8 mouse cellular contexts compared by ENCODE assay signal in the genomic region with DNA sequence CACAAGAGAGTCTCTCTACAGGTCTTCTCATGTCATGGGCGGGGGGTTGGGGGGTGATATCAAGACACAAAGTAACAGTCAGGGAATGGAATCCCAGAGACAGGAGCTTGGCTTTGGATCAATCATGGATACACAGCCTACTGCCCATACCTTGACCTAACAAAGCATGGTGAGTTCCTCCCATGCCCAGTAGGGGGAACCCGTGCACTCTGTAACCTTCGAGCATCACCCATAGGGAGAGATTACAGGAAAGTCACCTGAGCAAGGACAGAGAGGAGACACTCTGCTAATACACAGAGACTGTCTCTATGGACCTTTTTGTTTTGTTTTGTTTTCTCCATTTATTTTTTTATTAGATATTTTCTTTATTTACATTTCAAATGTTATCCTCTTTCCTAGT. TPM values are rescaled to one million over a fixed set of nuclear protein-coding genes. Genes with fewer than 3 reads are reported as not detected.
DNase-seq lines count a peak whose midpoint lies in the region; ATAC-seq lines count a peak whose summit lies in the region.

No protein-coding gene starts in this region.

- peak; percentile 35 for DNase-seq in gastrocnemius, adult 18-20 months (ENCODE audit: low spot score)
- no peak for DNase-seq in gastrocnemius, postnatal 25 days
- DNase-seq in cerebellum, adult 11-12 months, result peak; percentile 87
- peak; percentile 38 to 64 for DNase-seq in frontal cortex, postnatal 14 days (ENCODE audit: low spot score in 2 of 2)
- peak; percentile 51 to 55 for DNase-seq in left cerebral cortex, postnatal 36 days (ENCODE audit: low spot score in 2 of 2)
- DNase-seq in spleen, postnatal 4 days (ENCODE audit: low spot score in 2 of 2), result peak; percentile 80 to 90

- H3K4me2 ChIP-seq in intestine, embryonic 16.5 days (ENCODE audit: low read depth, low read length), result no peak overlapping the region
- no peak overlapping the region for H3K4me2 ChIP-seq in midbrain, embryonic 16.5 days (ENCODE audit: low read length)

- no peak overlapping the region for H3K4me3 ChIP-seq in intestine, embryonic 16.5 days (ENCODE audit: low read length)
- no peak overlapping the region for H3K4me3 ChIP-seq in midbrain, embryonic 16.5 days (ENCODE audit: low read depth, low read length)

- H3K9ac ChIP-seq in intestine, embryonic 16.5 days (ENCODE audit: low read depth, low read length), result no peak overlapping the region
- no peak overlapping the region for H3K9ac ChIP-seq in midbrain, embryonic 16.5 days (ENCODE audit: low read depth, low read length)

- intact Hi-C loops in left cerebral cortex, postnatal 36 days (cut with DNase I), result loop anchor here (10.0 kb wide), 1 partner anchor 147 kb away; no protein-coding TSS in a partner anchor

- no peaks in the 10 kb centered on the region for H3K9me3 ChIP-seq in intestine, embryonic 16.5 days (ENCODE audit: control insufficient read depth, low read length)
- H3K9me3 ChIP-seq in midbrain, embryonic 16.5 days (replicated peaks; ENCODE audit: control insufficient read depth, low read length, poor library complexity, severe bottlenecking), result no peaks in the 10 kb centered on the region

- no peak overlapping the region for H3K27ac ChIP-seq in intestine, embryonic 16.5 days (ENCODE audit: low read length)
- no peak overlapping the region for H3K27ac ChIP-seq in midbrain, embryonic 16.5 days (ENCODE audit: low read length)

- H3K4me1 ChIP-seq in intestine, embryonic 16.5 days (ENCODE audit: control insufficient read depth, insufficient read depth, low read length), result no peaks in the 10 kb centered on the region
- no peaks in the 10 kb centered on the region for H3K4me1 ChIP-seq in midbrain, embryonic 16.5 days (ENCODE audit: control insufficient read depth, insufficient read depth, low read length)

- H3K36me3 ChIP-seq in intestine, embryonic 16.5 days (ENCODE audit: control insufficient read depth, insufficient read depth, low read length), result no peaks in the 10 kb centered on the region
- H3K36me3 ChIP-seq in midbrain, embryonic 16.5 days (ENCODE audit: control insufficient read depth, insufficient read depth, low read length), result no peaks in the 10 kb centered on the region

- WGBS in intestine, embryonic 16.5 days, result 2% methylated on average over 3 of the region's 3 CpGs
- WGBS in midbrain, embryonic 16.5 days, result 3% methylated on average over 3 of the region's 3 CpGs

- peak; percentile 84 for ATAC-seq in intestine, embryonic 16.5 days
- ATAC-seq in midbrain, embryonic 16.5 days, result peak; percentile 51; the same call in 1 of the 2 replicates

- H3K27me3 ChIP-seq in intestine, embryonic 16.5 days (replicated peaks; ENCODE audit: control insufficient read depth, insufficient read depth, low read length), result no peaks in the 10 kb centered on the region
- H3K27me3 ChIP-seq in midbrain, embryonic 16.5 days (ENCODE audit: control insufficient read depth, insufficient read depth, low read depth, low read length), result no peaks in the 10 kb centered on the region

RNA-seq across cellular contexts. Expression of a gene that starts 40.5 kb away (rescaled TPM):
- not detected for total RNA-seq in gastrocnemius, adult 18-20 months (2021)
- not detected for total RNA-seq in gastrocnemius, postnatal 25 days (2021)
- polyA plus RNA-seq in intestine, embryonic 16.5 days (2015; fragmentation: Nextera tagmentation; extraction: Ambion mirVana), result 0.48 and 0.62 TPM in 2 replicates
- not detected for total RNA-seq in left cerebral cortex, postnatal 36 days (2021)
- 0.24 and 0.25 TPM in 2 replicates for polyA plus RNA-seq in midbrain, embryonic 16.5 days (2015; fragmentation: Nextera tagmentation; extraction: Ambion mirVana)

RNA-seq across cellular contexts. Expression of a gene that starts 44.5 kb away (rescaled TPM):
- not detected for total RNA-seq in gastrocnemius, adult 18-20 months (2021)
- not detected for total RNA-seq in gastrocnemius, postnatal 25 days (2021)
- 8.6 and 9.7 TPM in 2 replicates for polyA plus RNA-seq in intestine, embryonic 16.5 days (2015; fragmentation: Nextera tagmentation; extraction: Ambion mirVana)
- 1 to 10 TPM in 1 of 2 experiments, not detected in 1; 1.9 TPM for total RNA-seq in left cerebral cortex, postnatal 36 days (2021)
- polyA plus RNA-seq in midbrain, embryonic 16.5 days (2015; fragmentation: Nextera tagmentation; extraction: Ambion mirVana), result 27.8 and 28.6 TPM in 2 replicates

RNA-seq across cellular contexts. Expression of a gene that starts 52.2 kb away (rescaled TPM):
- not detected for total RNA-seq in gastrocnemius, adult 18-20 months (2021)
- total RNA-seq in gastrocnemius, postnatal 25 days (2021), result not detected
- polyA plus RNA-seq in intestine, embryonic 16.5 days (2015; fragmentation: Nextera tagmentation; extraction: Ambion mirVana), result not detected in 2 replicates
- total RNA-seq in left cerebral cortex, postnatal 36 days (2021), result not detected
- polyA plus RNA-seq in midbrain, embryonic 16.5 days (2015; fragmentation: Nextera tagmentation; extraction: Ambion mirVana), result 0.26 TPM in 1 of 2 replicates, not detected in the other

RNA-seq across cellular contexts. Expression of a gene that starts 52.4 kb away (rescaled TPM):
- not detected for total RNA-seq in gastrocnemius, adult 18-20 months (2021)
- total RNA-seq in gastrocnemius, postnatal 25 days (2021), result not detected
- polyA plus RNA-seq in intestine, embryonic 16.5 days (2015; fragmentation: Nextera tagmentation; extraction: Ambion mirVana), result not detected in 2 replicates
- total RNA-seq in left cerebral cortex, postnatal 36 days (2021), result not detected
- polyA plus RNA-seq in midbrain, embryonic 16.5 days (2015; fragmentation: Nextera tagmentation; extraction: Ambion mirVana), result 0.25 TPM in 1 of 2 replicates, not detected in the other

RNA-seq across cellular contexts. Expression of a gene that starts 57.4 kb away (rescaled TPM):
- total RNA-seq in gastrocnemius, adult 18-20 months (2021), result not detected
- total RNA-seq in gastrocnemius, postnatal 25 days (2021), result not detected
- polyA plus RNA-seq in intestine, embryonic 16.5 days (2015; fragmentation: Nextera tagmentation; extraction: Ambion mirVana), result 3.3 and 3.4 TPM in 2 replicates
- not detected for total RNA-seq in left cerebral cortex, postnatal 36 days (2021)
- 0.46 and 0.62 TPM in 2 replicates for polyA plus RNA-seq in midbrain, embryonic 16.5 days (2015; fragmentation: Nextera tagmentation; extraction: Ambion mirVana)
